In the genomic region with DNA sequence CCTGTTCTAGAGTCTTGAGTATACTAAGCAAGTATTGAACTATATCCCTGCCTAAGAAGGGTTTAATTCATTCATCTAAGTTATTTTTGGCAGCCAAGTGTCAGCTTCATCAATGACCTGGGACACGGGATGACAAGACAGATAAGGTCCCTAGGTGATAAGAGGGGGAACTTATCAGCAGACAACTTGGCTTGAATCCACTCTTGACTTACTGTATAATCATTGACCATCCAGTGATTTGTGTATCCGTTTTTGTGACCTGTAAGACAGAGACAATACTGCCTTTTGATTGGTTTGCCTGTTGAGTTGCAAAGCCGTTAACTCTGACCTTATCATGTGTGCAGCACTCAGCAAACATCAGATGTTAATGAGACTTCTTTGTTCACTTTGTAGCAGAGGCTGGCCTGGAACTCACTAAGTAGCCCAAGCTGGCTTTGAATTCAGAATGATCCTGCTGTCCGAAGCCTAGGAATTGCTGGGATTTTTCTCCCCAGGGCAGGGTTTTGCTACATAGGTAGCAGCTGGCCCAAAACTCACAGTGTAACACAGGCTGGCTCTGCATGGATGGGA, we compare ENCODE assay signal across 15 mouse cellular contexts.
"Had no signal": no experiment of that assay in that cellular context is flagged by ENCODE, and none has a peak within 500 bp of the region (broad histone marks: within the 10 kb centered on the region; RNA-seq: fewer than 3 reads in every experiment).

No protein-coding gene starts in this region.

- H3K4me1 ChIP-seq: intestine, embryonic 15.5 days; kidney, embryonic 15.5 days; midbrain, embryonic 10.5 days; neural tube, embryonic 15.5 days had no signal

- H3K4me2 ChIP-seq: intestine, embryonic 15.5 days; kidney, embryonic 15.5 days; limb, embryonic 15.5 days; neural tube, embryonic 15.5 days had no signal

- H3K9me3 ChIP-seq: intestine, embryonic 15.5 days; kidney, embryonic 15.5 days; limb, embryonic 15.5 days; midbrain, embryonic 10.5 days; neural tube, embryonic 15.5 days had no signal

- H3K36me3 ChIP-seq: intestine, embryonic 15.5 days; kidney, embryonic 15.5 days; limb, embryonic 15.5 days; midbrain, embryonic 10.5 days; neural tube, embryonic 15.5 days had no signal

- DNase-seq: kidney, adult 2 months; kidney, postnatal 14 days; lung, postnatal 36 days; midbrain, embryonic 14.5 days; right cerebral cortex, adult 18-20 months; right cerebral cortex, postnatal 25 days; thymus, postnatal 4 days had no signal

- ATAC-seq: intestine, embryonic 15.5 days had no signal

- H3K27ac ChIP-seq: intestine, embryonic 15.5 days; kidney, embryonic 15.5 days; left cerebral cortex, adult 2 months; limb, embryonic 15.5 days; midbrain, embryonic 10.5 days; neural tube, embryonic 15.5 days; stomach, postnatal 0 days had no signal

- H3K27me3 ChIP-seq: intestine, embryonic 15.5 days; kidney, embryonic 15.5 days; limb, embryonic 15.5 days; neural tube, embryonic 15.5 days had no signal

- H3K4me3 ChIP-seq: intestine, embryonic 15.5 days; kidney, embryonic 15.5 days; left cerebral cortex, adult 2 months; limb, embryonic 15.5 days; midbrain, embryonic 10.5 days; myocyte; neural tube, embryonic 15.5 days had no signal

- H3K9ac ChIP-seq: intestine, embryonic 15.5 days; kidney, embryonic 15.5 days; limb, embryonic 15.5 days; neural tube, embryonic 15.5 days had no signal
